Mouse (Mus musculus) liver, embryonic 14.5 days (tissue): Measurements from ENCODE around the gene Xpnpep1. TPM values are rescaled to one million over a fixed set of nuclear protein-coding genes. Genes with fewer than 3 reads are reported as not detected.

ENCODE experiments used
- ATAC-seq: fragments of 200-750 bp; cut with Nextera tagmentation; 2 replicates; pipeline ENCODE4 v1.8.0; 2017; ENCODE audit warnings: moderate number of reproducible peaks, mild to moderate bottlenecking, moderate library complexity; ENCODE audit not compliant: insufficient read depth
- DNase-seq, 3 experiments: peaks; one replicate each; pipeline ENCODE4 v3.0.0-alpha.2; 2012 to 2013; ENCODE audit warnings: low read depth in 3 of 3, low spot score in 3 of 3
- H3K27ac ChIP-seq: fragments of 300-500 bp; sonication (generic); 2 replicates; pipeline ENCODE4 v1.5.1; 2014; ENCODE audit warnings: moderate library complexity, mild to moderate bottlenecking, control low read depth, inconsistent platforms
- H3K27me3 ChIP-seq: fragments of 300-500 bp; sonication (generic); 2 replicates; pipeline ENCODE4 v1.6.1; 2014; ENCODE audit warnings: mild to moderate bottlenecking, low read length, moderate library complexity; ENCODE audit not compliant: control insufficient read depth, insufficient read depth
- H3K36me3 ChIP-seq: fragments of 300-500 bp; sonication (generic); replicated peaks from 2 replicates; pipeline ENCODE4 v1.6.1; 2014; ENCODE audit warnings: low read depth; ENCODE audit not compliant: control insufficient read depth, insufficient read depth
- H3K4me1 ChIP-seq, 2 experiments: fragments of 200-500 bp in 1 of 2; fragments of 300-500 bp in 1 of 2; sonication (generic) in 1 of 2; replicated peaks; 2 replicates each; pipeline ENCODE4 v1.6.1; 2012 to 2014; ENCODE audit warnings: antibody characterized with exemption in 1 of 2, inconsistent platforms in 1 of 2, low read length in 1 of 2; ENCODE audit not compliant: control insufficient read depth in 2 of 2, insufficient read depth in 2 of 2
- H3K4me2 ChIP-seq: fragments of 300-500 bp; sonication (generic); 2 replicates; pipeline ENCODE4 v1.6.1; 2014; ENCODE audit warnings: low read depth, mild to moderate bottlenecking, control low read depth, moderate library complexity
- H3K4me3 ChIP-seq, 2 experiments: fragments of 200-500 bp in 1 of 2; fragments of 300-500 bp in 1 of 2; sonication (generic) in 1 of 2; 2 replicates each; pipeline ENCODE4 v1.5.1; 2012 to 2014; ENCODE audit warnings: low read depth in 2 of 2, low read length in 2 of 2, mild to moderate bottlenecking in 2 of 2, control low read depth in 1 of 2, inconsistent platforms in 1 of 2, moderate library complexity in 1 of 2; ENCODE audit not compliant: insufficient read depth in 1 of 2
- H3K9ac ChIP-seq: fragments of 300-500 bp; sonication (generic); replicated peaks from 2 replicates; pipeline ENCODE4 v1.6.1; 2014; ENCODE audit warnings: mild to moderate bottlenecking, control low read depth, moderate library complexity
- H3K9me3 ChIP-seq: fragments of 300-500 bp; sonication (generic); 2 replicates; pipeline ENCODE4 v1.6.1; 2016; ENCODE audit warnings: low read length, mixed read lengths; ENCODE audit not compliant: control insufficient read depth
- CTCF ChIP-seq: IDR thresholded peaks from 2 replicates; pipeline ENCODE4 v1.5.1; 2016; ENCODE audit warnings: antibody characterized with exemption, low read depth, control low read depth
- EP300 ChIP-seq: IDR thresholded peaks from 2 replicates; pipeline ENCODE4 v1.6.1; 2016; ENCODE audit warnings: antibody characterized with exemption, low read depth
- WGBS: fragments of 180-500 bp; shearing (Covaris S2); extraction: QIAGEN DNeasy Blood & Tissue Kit; methylation state at CpG from one replicate; pipeline ENCODE4 v1.1.7; 2014; ENCODE audit not compliant: insufficient replicate concordance; 5-methylcytosine and 5-hydroxymethylcytosine counted together
- polyA plus RNA-seq, 2 experiments: library from polyadenylated mRNA; depleted of rRNA in 1 of 2; stranded (reverse) in 1 of 2; unstranded in 1 of 2; fragments of >200 nt; fragmentation: Nextera tagmentation in 1 of 2; extraction: Ambion mirVana in 1 of 2; gene quantifications; 2 replicates each; pipeline versions ENCODE4 v1.2.1 to v1.2.3; 2012 to 2014

Gene Xpnpep1
- polyA plus RNA-seq, 2 experiments: 51.9 to 93.9 TPM

DNA sequence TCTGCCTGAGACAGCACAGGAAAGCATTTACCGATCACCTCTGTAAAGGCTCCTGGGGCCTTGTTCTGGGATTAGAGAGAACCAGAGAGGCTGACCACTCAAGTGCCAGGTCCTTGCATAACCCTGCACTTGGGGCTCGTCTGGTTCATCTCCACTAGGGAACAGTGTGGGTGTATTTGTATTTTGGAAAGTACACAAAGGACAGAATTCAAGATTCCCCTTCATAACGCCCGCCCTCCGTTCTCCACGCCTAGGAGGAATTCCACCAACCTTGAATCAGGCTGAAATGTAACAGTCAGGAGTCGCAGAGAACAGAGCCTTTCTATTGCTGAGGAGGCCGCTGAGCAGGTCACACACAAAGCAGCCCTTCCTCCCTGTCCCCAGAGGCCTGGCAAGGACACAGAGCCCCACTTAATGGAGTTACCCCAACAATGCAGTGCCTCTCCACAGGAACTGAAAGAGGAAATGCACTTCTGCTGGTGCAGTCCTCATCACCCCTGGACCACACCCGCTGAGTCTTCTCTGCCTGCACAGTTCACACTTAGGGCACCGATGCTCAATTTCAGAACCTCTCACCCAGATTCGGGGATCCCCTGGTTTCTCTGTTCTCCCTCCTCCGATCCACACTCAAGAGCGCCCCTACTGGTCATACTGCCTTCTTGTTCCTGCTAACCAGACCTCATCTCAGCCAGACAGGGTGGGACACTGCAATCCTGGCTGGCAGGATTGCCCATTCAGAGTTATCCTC lies 20.1 kb downstream of the Xpnpep1 start:
- Histone ChIP-seq H3K27me3 (no peaks in the 10 kb centered on the region), H3K4me2 (no peak overlapping the region), H3K9ac (no peak overlapping the region), H3K9me3 (no peaks in the 10 kb centered on the region), H3K4me3 (no peak overlapping the region), H3K4me1 (no peaks in the 10 kb centered on the region; a peak in 1 of 4 replicates), H3K27ac (no peak overlapping the region), H3K36me3 (peaks cover 29% of the 10 kb centered on the region)
- peak in 1 of 3 experiments; percentile 33 for DNase-seq
- TF ChIP-seq CTCF: peak; percentile 86
- no peak for TF ChIP-seq EP300
- peak; percentile 34; the same call in 1 of the 2 replicates for ATAC-seq
- WGBS: 74% methylated on average over 13 of the region's 13 CpGs

DNA sequence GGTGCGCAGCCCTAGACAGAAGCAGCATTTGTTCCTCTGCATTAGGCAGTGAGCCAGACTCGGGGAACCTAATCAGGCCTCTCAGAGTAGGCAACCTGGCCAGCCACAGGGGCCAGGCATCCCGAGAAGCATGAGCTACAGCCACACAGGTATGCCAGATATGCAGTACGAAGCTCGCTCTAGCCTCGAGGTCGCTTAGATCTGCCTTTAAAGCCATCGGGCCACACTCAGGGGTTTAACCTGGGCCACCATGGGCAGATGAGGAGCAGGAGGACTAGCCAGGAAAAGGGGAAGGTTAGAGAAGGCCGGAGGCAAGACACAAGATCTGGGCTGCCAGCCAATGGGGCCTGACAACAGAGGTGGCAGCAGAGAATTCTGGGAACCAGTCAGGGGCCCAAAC lies 22.1 kb downstream of the Xpnpep1 start:
- no peak overlapping the region for H3K4me3 ChIP-seq
- H3K27ac ChIP-seq: no peak overlapping the region
- DNase-seq (no peak), ATAC-seq (no peak)
- TF ChIP-seq EP300 (no peak), CTCF (no peak)
- H3K9ac ChIP-seq: no peak overlapping the region
- H3K36me3 ChIP-seq: peaks cover 12% of the 10 kb centered on the region
- no peaks in the 10 kb centered on the region; a peak in 1 of 4 replicates for H3K4me1 ChIP-seq
- no peak overlapping the region for H3K4me2 ChIP-seq
- WGBS: 81% methylated on average over 9 of the region's 9 CpGs
- no peaks in the 10 kb centered on the region for H3K9me3 ChIP-seq
- no peaks in the 10 kb centered on the region for H3K27me3 ChIP-seq

DNA sequence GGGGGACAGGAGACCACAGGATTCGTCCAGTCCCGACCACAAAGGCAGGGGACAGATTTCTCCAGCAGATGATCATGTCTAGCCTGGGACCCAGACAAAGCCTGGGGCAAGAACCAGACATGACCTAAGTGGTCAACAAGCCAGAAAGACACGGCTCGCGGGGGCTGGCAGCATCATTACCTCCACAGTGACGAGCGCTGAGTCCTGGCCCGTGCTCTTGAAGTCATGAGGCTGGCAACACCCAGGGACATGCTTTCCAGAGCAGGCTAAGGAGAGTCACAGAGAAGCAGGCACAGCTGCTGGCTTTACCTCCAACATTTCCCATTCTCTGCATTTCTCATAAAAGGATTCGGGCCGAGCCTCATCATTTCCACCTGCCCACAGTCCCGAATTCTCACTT lies 22.8 kb downstream of the Xpnpep1 start:
- Histone ChIP-seq H3K4me2 (no peak overlapping the region), H3K4me3 (no peak overlapping the region), H3K9me3 (no peaks in the 10 kb centered on the region), H3K36me3 (peaks cover 5% of the 10 kb centered on the region), H3K27me3 (no peaks in the 10 kb centered on the region), H3K27ac (no peak overlapping the region), H3K9ac (no peak overlapping the region), H3K4me1 (no peaks in the 10 kb centered on the region; a peak in 1 of 4 replicates)
- ATAC-seq (no peak), DNase-seq (no peak)
- 86% methylated on average over 11 of the region's 11 CpGs for WGBS
- TF ChIP-seq CTCF: no peak
- TF ChIP-seq EP300: no peak

DNA sequence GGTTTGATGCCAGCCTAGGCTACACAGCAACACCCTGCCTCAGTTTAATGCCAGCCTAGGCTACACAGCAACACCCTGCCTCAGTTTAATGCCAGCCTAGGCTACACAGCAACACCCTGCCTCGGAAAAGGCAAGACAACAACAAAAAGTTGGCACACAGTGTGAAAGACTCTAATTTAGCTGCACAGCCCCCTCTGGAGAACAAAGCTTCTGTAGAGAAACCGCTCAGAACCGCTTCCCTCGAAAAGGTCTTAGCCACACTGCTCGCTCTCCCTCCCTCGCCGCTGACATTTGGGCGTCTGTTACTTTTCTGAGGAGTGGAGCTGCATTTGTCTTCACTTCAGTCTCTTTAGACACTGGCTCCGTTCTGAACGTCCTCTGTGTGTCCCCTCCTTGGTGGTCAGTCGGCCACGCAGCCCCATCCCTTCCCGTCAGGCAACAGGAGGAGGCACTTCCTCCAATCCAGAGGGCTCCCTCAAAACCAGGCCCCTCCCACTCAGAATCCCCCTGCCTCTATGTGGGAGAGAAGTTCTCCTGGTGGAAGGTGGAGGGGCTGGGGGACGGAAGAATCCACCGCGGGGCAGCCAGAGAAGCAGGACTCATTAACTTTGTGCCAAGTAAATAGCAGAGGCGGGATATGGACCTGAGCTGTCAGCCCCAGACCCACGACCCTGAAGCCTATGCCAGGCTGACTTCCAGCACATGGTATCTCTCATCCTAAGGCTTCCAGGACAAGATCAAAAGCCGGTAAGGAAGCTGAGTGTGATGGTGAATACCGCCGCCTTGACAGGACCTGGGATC lies 24.9 kb downstream of the Xpnpep1 start:
- TF ChIP-seq CTCF (no peak), EP300 (no peak)
- Histone ChIP-seq H3K9ac (no peak overlapping the region), H3K4me1 (no peaks in the 10 kb centered on the region; a peak in 1 of 4 replicates), H3K27me3 (no peaks in the 10 kb centered on the region), H3K9me3 (no peaks in the 10 kb centered on the region), H3K4me3 (no peak overlapping the region), H3K27ac (no peak overlapping the region), H3K36me3 (peaks cover 14% of the 10 kb centered on the region), H3K4me2 (no peak overlapping the region)
- no peak for ATAC-seq
- no peak for DNase-seq
- WGBS: 83% methylated on average over 21 of the region's 21 CpGs

DNA sequence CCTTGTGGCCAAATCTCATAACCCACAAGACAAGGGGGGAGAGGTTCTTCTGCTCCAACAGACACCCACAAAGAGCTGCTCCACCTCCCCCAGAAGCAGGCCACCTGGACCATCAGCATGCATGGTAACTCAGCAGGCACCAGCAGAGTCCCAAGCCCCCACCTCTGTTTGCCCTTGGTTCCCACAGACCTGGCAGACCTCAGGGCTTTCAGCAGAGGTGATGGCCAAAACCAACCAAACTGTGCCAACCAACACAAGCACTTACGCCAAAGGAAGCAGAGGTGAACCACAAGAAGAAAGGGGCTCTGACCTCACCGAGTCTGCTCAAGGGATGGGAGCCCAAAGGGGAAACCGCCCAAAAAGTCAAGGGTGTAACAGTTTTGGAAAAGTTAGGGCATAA lies 26.3 kb downstream of the Xpnpep1 start:
- Histone ChIP-seq H3K4me3 (no peak overlapping the region), H3K4me1 (no peaks in the 10 kb centered on the region), H3K4me2 (no peak overlapping the region), H3K36me3 (peaks cover 18% of the 10 kb centered on the region), H3K27ac (no peak overlapping the region), H3K9ac (no peak overlapping the region), H3K27me3 (no peaks in the 10 kb centered on the region), H3K9me3 (no peaks in the 10 kb centered on the region)
- TF ChIP-seq CTCF: no peak
- TF ChIP-seq EP300: no peak
- ATAC-seq (no peak), DNase-seq (no peak)
- 81% methylated on average over 3 of the region's 3 CpGs for WGBS
